Mouse (Mus musculus) forebrain, embryonic 11.5 days (tissue): ENCODE data around the gene Paqr5. TPM values are rescaled to one million over a fixed set of nuclear protein-coding genes. Genes with fewer than 3 reads are reported as not detected.

ENCODE experiments used
- ATAC-seq: fragments of 200-750 bp; cut with Nextera tagmentation; replicated peaks from 2 replicates; pipeline ENCODE4 v1.8.0; 2017; ENCODE audit warnings: moderate TSS enrichment; ENCODE audit not compliant: low FRiP score
- DNase-seq: peaks from one replicate; pipeline ENCODE4 v3.0.0-alpha.2; 2017; ENCODE audit warnings: low spot score
- H3K27ac ChIP-seq: fragments of 300-500 bp; sonication (generic); 2 replicates; pipeline ENCODE4 v1.5.1; 2014; ENCODE audit warnings: low read depth, low read length
- H3K27me3 ChIP-seq: fragments of 300-500 bp; sonication (generic); 2 replicates; pipeline ENCODE4 v1.6.1; 2014; ENCODE audit warnings: mild to moderate bottlenecking, low read length, mixed read lengths; ENCODE audit not compliant: control insufficient read depth, insufficient read depth
- H3K36me3 ChIP-seq: fragments of 300-500 bp; sonication (generic); 2 replicates; pipeline ENCODE4 v1.6.1; 2014; ENCODE audit warnings: mild to moderate bottlenecking, low read length, moderate library complexity, mixed read lengths; ENCODE audit not compliant: control insufficient read depth, insufficient read depth
- H3K4me1 ChIP-seq: fragments of 300-500 bp; sonication (generic); replicated peaks from 2 replicates; pipeline ENCODE4 v1.6.1; 2014; ENCODE audit warnings: low read length, mixed read lengths; ENCODE audit not compliant: control insufficient read depth, insufficient read depth
- H3K4me2 ChIP-seq: fragments of 300-500 bp; sonication (generic); 2 replicates; pipeline ENCODE4 v1.6.1; 2014; ENCODE audit warnings: low read depth, mild to moderate bottlenecking, low read length, moderate library complexity, mixed read lengths; ENCODE audit not compliant: severe bottlenecking
- H3K4me3 ChIP-seq: fragments of 300-500 bp; sonication (generic); 2 replicates; pipeline ENCODE4 v1.5.1; 2014; ENCODE audit warnings: low read depth, low read length
- H3K9ac ChIP-seq: fragments of 300-500 bp; sonication (generic); 2 replicates; pipeline ENCODE4 v1.6.1; 2014; ENCODE audit warnings: low read length
- H3K9me3 ChIP-seq: fragments of 300-500 bp; sonication (generic); 2 replicates; pipeline ENCODE4 v1.6.1; 2016; ENCODE audit warnings: low read length, mixed read lengths; ENCODE audit not compliant: control insufficient read depth
- WGBS: fragments of 180-500 bp; shearing (Covaris S2); extraction: QIAGEN DNeasy Blood & Tissue Kit; methylation state at CpG from one replicate; pipeline ENCODE4 v1.1.7; 2014; 5-methylcytosine and 5-hydroxymethylcytosine counted together
- polyA plus RNA-seq: library from polyadenylated mRNA; unstranded; fragments of >200 nt; fragmentation: Nextera tagmentation; extraction: Ambion mirVana; gene quantifications from 2 replicates; pipeline ENCODE4 v1.2.1, GENCODE M21; 2014

Gene Paqr5
- polyA plus RNA-seq, 1 experiment from 2014 or later = 0.60 TPM

GRCm38 (mm10) chr9:61979983-61980382 lies 46.7 kb downstream of the Paqr5 start:
- H3K36me3 ChIP-seq = no peaks in the 10 kb centered on the region
- no peak overlapping the region for H3K27ac ChIP-seq
- ATAC-seq (no peak), DNase-seq (no peak)
- H3K4me3 ChIP-seq = no peak overlapping the region
- 91% methylated on average over 2 of the region's 2 CpGs for WGBS
- no peaks in the 10 kb centered on the region for H3K9me3 ChIP-seq
- H3K4me2 ChIP-seq = no peak overlapping the region
- H3K27me3 ChIP-seq = no peaks in the 10 kb centered on the region
- H3K9ac ChIP-seq = no peak overlapping the region
- H3K4me1 ChIP-seq = no peaks in the 10 kb centered on the region

GRCm38 (mm10) chr9:61977258-61977945 lies 49.3 kb downstream of the Paqr5 start:
- WGBS = 94% methylated on average over 13 of the region's 13 CpGs
- no peak overlapping the region for H3K9ac ChIP-seq
- no peaks in the 10 kb centered on the region for H3K36me3 ChIP-seq
- no peaks in the 10 kb centered on the region for H3K9me3 ChIP-seq
- no peak for ATAC-seq
- DNase-seq = no peak
- H3K27ac ChIP-seq = no peak overlapping the region
- no peaks in the 10 kb centered on the region for H3K4me1 ChIP-seq
- H3K4me2 ChIP-seq = no peak overlapping the region
- H3K4me3 ChIP-seq = no peak overlapping the region
- H3K27me3 ChIP-seq = no peaks in the 10 kb centered on the region

- Histone ChIP-seq H3K27ac (no peak overlapping the region), H3K36me3 (no peaks in the 10 kb centered on the region), H3K4me1 (no peaks in the 10 kb centered on the region), H3K4me2 (no peak overlapping the region), H3K4me3 (no peak overlapping the region), H3K9me3 (no peaks in the 10 kb centered on the region), H3K27me3 (no peaks in the 10 kb centered on the region), H3K9ac (no peak overlapping the region)
- whole genome bisulfite sequencing = 59% methylated on average over 9 of the region's 9 CpGs
- ATAC-seq (no peak), DNase-seq (no peak)
Measured at GRCm38 (mm10) chr9:61972031-61972430, 54.6 kb downstream of the Paqr5 start.

GRCm38 (mm10) chr9:61971045-61971444 lies 55.6 kb downstream of the Paqr5 start:
- Histone ChIP-seq H3K4me3 (no peak overlapping the region), H3K4me1 (no peaks in the 10 kb centered on the region), H3K27me3 (no peaks in the 10 kb centered on the region), H3K27ac (no peak overlapping the region), H3K36me3 (no peaks in the 10 kb centered on the region), H3K4me2 (no peak overlapping the region), H3K9me3 (no peaks in the 10 kb centered on the region), H3K9ac (no peak overlapping the region)
- no peak for ATAC-seq
- 87% methylated on average over 3 of the region's 3 CpGs for WGBS
- DNase-seq = no peak

GRCm38 (mm10) chr9:61967357-61967756 lies 59.3 kb downstream of the Paqr5 start:
- no peak for ATAC-seq
- no peak overlapping the region for H3K27ac ChIP-seq
- no peaks in the 10 kb centered on the region for H3K4me1 ChIP-seq
- no peak overlapping the region for H3K4me3 ChIP-seq
- no peaks in the 10 kb centered on the region for H3K27me3 ChIP-seq
- no peak overlapping the region for H3K9ac ChIP-seq
- no peak overlapping the region for H3K4me2 ChIP-seq
- WGBS = 79% methylated on average over 10 of the region's 10 CpGs
- no peaks in the 10 kb centered on the region for H3K36me3 ChIP-seq
- DNase-seq = no peak
- H3K9me3 ChIP-seq = no peaks in the 10 kb centered on the region

GRCm38 (mm10) chr9:61965987-61966386 lies 60.7 kb downstream of the Paqr5 start:
- Histone ChIP-seq H3K9ac (no peak overlapping the region), H3K27me3 (no peaks in the 10 kb centered on the region), H3K27ac (no peak overlapping the region), H3K36me3 (no peaks in the 10 kb centered on the region), H3K4me3 (no peak overlapping the region), H3K9me3 (no peaks in the 10 kb centered on the region), H3K4me2 (no peak overlapping the region), H3K4me1 (no peaks in the 10 kb centered on the region)
- ATAC-seq (no peak), DNase-seq (no peak)
- WGBS = 88% methylated on average over 7 of the region's 7 CpGs

- Histone ChIP-seq H3K4me3 (no peak overlapping the region), H3K9me3 (no peaks in the 10 kb centered on the region), H3K9ac (no peak overlapping the region), H3K27me3 (no peaks in the 10 kb centered on the region), H3K27ac (no peak overlapping the region), H3K4me2 (no peak overlapping the region), H3K4me1 (no peaks in the 10 kb centered on the region), H3K36me3 (no peaks in the 10 kb centered on the region)
- peak; percentile 78 for DNase-seq
- 45% methylated on average over 4 of the region's 4 CpGs for WGBS
- ATAC-seq = no peak; the same call in 1 of the 2 replicates
Measured at GRCm38 (mm10) chr9:61965411-61965930, 61.2 kb downstream of the Paqr5 start.

- DNase-seq = no peak
- Histone ChIP-seq H3K4me1 (no peaks in the 10 kb centered on the region), H3K4me2 (no peak overlapping the region), H3K9me3 (no peaks in the 10 kb centered on the region), H3K27me3 (no peaks in the 10 kb centered on the region), H3K27ac (no peak overlapping the region), H3K4me3 (no peak overlapping the region), H3K9ac (no peak overlapping the region), H3K36me3 (no peaks in the 10 kb centered on the region)
- no peak for ATAC-seq
- WGBS = 79% methylated on average over 6 of the region's 6 CpGs
Measured at GRCm38 (mm10) chr9:61963356-61963755, 63.3 kb downstream of the Paqr5 start.

GRCm38 (mm10) chr9:61961181-61961580 lies 65.5 kb downstream of the Paqr5 start:
- no peaks in the 10 kb centered on the region for H3K4me1 ChIP-seq
- H3K36me3 ChIP-seq = no peaks in the 10 kb centered on the region
- H3K27me3 ChIP-seq = no peaks in the 10 kb centered on the region
- ATAC-seq (no peak), DNase-seq (no peak)
- H3K9ac ChIP-seq = no peak overlapping the region
- no peak overlapping the region for H3K27ac ChIP-seq
- H3K9me3 ChIP-seq = no peaks in the 10 kb centered on the region
- WGBS = 86% methylated on average over 4 of the region's 4 CpGs
- no peak overlapping the region for H3K4me3 ChIP-seq
- H3K4me2 ChIP-seq = no peak overlapping the region
